Mouse (Mus musculus): ENCODE results near the gene Frrs1l. TPM values are rescaled to one million over a fixed set of nuclear protein-coding genes. Genes with fewer than 3 reads are reported as not detected.

Gene Frrs1l
- 0.11 and 0.17 TPM in 2 replicates for polyA plus RNA-seq (2016; fragmentation: Nextera tagmentation; extraction: Ambion mirVana)

DNA sequence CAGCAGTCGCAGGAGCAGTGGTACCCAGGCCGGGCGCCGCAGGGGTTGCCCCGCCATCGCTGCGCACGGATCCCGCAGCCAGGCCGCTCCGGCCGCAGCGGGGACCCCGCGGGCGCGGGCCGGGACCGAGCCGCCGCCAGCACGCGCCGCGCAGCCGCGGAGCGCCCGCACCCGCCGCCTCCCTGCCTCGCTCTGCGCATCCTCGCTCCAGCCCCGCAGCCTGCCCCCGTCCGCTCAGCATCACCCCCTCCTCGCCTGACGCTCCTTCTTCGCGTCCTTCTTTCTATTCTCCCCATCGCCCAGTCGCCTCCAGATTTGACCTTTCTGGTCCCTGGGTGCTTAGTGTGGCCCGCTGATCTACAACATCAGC, at the start of gene Frrs1l:
Gene Frrs1l (minus strand): TSS at position 177 of the 370 bp plus-strand sequence.
- DNase-seq (ENCODE audit: low spot score) = no peak
- peaks cover 9% of the 10 kb centered on the region for H3K4me1 ChIP-seq
- peak within 1 kb of the TSS; percentile 74 for H3K27ac ChIP-seq
- peaks cover 68% of the 10 kb centered on the region for H3K27me3 ChIP-seq (ENCODE audit: insufficient read depth, poor library complexity, severe bottlenecking)
- H3K9me3 ChIP-seq = no peaks in the 10 kb centered on the region
- peak within 1 kb of the TSS; percentile 80 for H3K4me3 ChIP-seq
- WGBS = under 1% methylated on average over 39 of the region's 44 CpGs
- H3K36me3 ChIP-seq = no peaks in the 10 kb centered on the region

DNA sequence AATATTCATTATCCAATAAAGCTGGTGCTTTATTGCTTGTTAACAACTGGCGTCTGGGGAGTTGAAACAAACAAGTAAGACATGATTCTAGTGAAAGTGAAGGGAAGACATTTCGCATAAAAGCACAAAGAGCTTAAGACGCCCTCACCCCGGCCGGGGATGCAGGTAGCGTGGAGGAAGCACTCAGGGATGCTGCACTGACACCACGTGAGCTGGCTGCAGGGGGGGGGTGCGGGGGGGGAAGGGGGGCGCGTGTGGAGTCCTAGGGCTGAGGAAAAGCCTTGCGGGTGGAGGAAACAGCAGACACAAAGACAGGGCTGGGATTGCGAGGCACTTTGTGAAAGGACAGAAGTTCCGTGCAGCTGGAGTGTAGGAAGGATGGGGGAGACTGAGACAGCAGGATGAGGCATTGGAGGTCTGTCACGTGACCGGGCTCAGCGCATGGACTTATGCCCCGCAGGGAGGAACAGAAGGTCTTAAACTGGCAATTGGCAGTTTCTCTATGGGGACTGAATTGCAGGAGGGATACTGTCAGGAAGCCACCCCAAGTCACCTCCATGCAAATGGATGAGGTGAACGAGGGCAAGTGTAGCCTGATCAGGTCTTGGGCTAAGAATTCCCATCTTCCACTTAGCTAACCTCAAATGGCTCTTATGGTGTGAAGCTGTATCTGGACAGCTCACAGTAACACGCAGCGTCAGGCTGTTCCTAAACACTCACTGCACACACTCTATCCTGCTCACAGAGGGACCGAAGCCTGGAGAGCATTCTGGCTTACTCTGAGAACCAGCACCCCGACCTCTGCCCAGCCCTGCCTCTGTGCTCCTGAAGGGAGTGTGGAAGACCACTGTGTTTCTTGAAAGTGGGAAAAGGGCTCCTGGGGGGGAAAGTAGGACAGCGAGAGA, 49.2 kb upstream of the Frrs1l start:
- Histone ChIP-seq H3K4me3 (peak overlapping the region; percentile 52), H3K27ac (peak overlapping the region; percentile 56; the same call in 1 of the 2 replicates), H3K27me3 (ENCODE audit: insufficient read depth, poor library complexity, severe bottlenecking) (peaks cover 13% of the 10 kb centered on the region; the same call in 1 of the 2 replicates), H3K4me1 (peaks cover 9% of the 10 kb centered on the region; the same call in 1 of the 2 replicates), H3K9me3 (no peaks in the 10 kb centered on the region), H3K36me3 (no peaks in the 10 kb centered on the region)
- 15% methylated on average over 20 of the region's 23 CpGs for WGBS
- no peak for DNase-seq (ENCODE audit: low spot score)

GRCm38 (mm10) chr4:57037554-57037953, 47.4 kb upstream of the Frrs1l start:
- H3K27me3 ChIP-seq (ENCODE audit: insufficient read depth, poor library complexity, severe bottlenecking) = peaks cover 13% of the 10 kb centered on the region; the same call in 1 of the 2 replicates
- H3K9me3 ChIP-seq = no peaks in the 10 kb centered on the region
- H3K4me1 ChIP-seq = peaks cover 9% of the 10 kb centered on the region; the same call in 1 of the 2 replicates
- H3K4me3 ChIP-seq = no peak overlapping the region
- H3K36me3 ChIP-seq = no peaks in the 10 kb centered on the region
- no peak for DNase-seq (ENCODE audit: low spot score)
- no peak overlapping the region for H3K27ac ChIP-seq
- 68% methylated on average over 7 of the region's 7 CpGs for WGBS

GRCm38 (mm10) chr4:57034169-57034568, 44.0 kb upstream of the Frrs1l start:
- Histone ChIP-seq H3K4me3 (no peak overlapping the region), H3K36me3 (no peaks in the 10 kb centered on the region), H3K27ac (no peak overlapping the region), H3K4me1 (peaks cover 1% of the 10 kb centered on the region; the same call in 1 of the 2 replicates), H3K27me3 (ENCODE audit: insufficient read depth, poor library complexity, severe bottlenecking) (peaks cover 13% of the 10 kb centered on the region; the same call in 1 of the 2 replicates), H3K9me3 (no peaks in the 10 kb centered on the region)
- DNase-seq (ENCODE audit: low spot score) = no peak
- 69% methylated on average over 5 of the region's 5 CpGs for WGBS

GRCm38 (mm10) chr4:57031440-57031839, 41.2 kb upstream of the Frrs1l start:
- H3K9me3 ChIP-seq = no peaks in the 10 kb centered on the region
- 74% methylated on average over 4 of the region's 4 CpGs for WGBS

DNA sequence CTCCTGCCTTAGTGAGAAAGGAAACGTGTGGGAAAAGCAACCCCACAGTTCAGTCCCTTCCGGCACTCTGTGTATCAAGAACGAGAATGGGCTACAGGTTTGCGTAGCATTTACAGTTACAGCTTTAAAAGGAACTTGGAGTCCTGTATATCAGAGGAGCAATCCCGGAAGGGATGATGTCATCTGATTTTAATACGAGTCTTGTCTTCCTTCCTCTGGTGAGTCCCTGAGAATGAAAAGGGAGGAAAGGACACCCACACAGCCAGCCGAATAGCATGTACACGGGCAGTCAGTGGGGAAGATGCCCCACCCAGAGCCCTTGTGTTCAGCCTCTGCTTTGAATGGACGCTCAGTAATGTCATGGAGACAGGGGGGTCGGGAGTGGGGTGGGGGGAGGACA, 37.8 kb upstream of the Frrs1l start:
- WGBS = 60% methylated on average over 10 of the region's 10 CpGs
- H3K36me3 ChIP-seq = no peaks in the 10 kb centered on the region
- no peak overlapping the region for H3K4me3 ChIP-seq
- H3K9me3 ChIP-seq = no peaks in the 10 kb centered on the region
- no peaks in the 10 kb centered on the region for H3K27me3 ChIP-seq (ENCODE audit: insufficient read depth, poor library complexity, severe bottlenecking)
- H3K4me1 ChIP-seq = peaks cover 3% of the 10 kb centered on the region; the same call in 1 of the 2 replicates
- no peak overlapping the region for H3K27ac ChIP-seq
- DNase-seq (ENCODE audit: low spot score) = no peak

More at GRCm38 (mm10) chr4:57031440-57031839, 41.2 kb upstream of the Frrs1l start:
- H3K36me3 ChIP-seq = no peaks in the 10 kb centered on the region
- H3K4me3 ChIP-seq = no peak overlapping the region
- no peak for DNase-seq (ENCODE audit: low spot score)
- no peak overlapping the region for H3K27ac ChIP-seq
- H3K4me1 ChIP-seq = no peaks in the 10 kb centered on the region
- H3K27me3 ChIP-seq (ENCODE audit: insufficient read depth, poor library complexity, severe bottlenecking) = no peaks in the 10 kb centered on the region

- H3K4me3 ChIP-seq = no peak overlapping the region
- 76% methylated on average over 3 of the region's 3 CpGs for WGBS
- no peaks in the 10 kb centered on the region for H3K9me3 ChIP-seq
- H3K27ac ChIP-seq = no peak overlapping the region
- no peaks in the 10 kb centered on the region for H3K36me3 ChIP-seq
- no peaks in the 10 kb centered on the region for H3K27me3 ChIP-seq (ENCODE audit: insufficient read depth, poor library complexity, severe bottlenecking)
- peaks cover 3% of the 10 kb centered on the region; the same call in 1 of the 2 replicates for H3K4me1 ChIP-seq
- no peak for DNase-seq (ENCODE audit: low spot score)
Observed at GRCm38 (mm10) chr4:57023527-57023926, 33.3 kb upstream of the Frrs1l start.

DNA sequence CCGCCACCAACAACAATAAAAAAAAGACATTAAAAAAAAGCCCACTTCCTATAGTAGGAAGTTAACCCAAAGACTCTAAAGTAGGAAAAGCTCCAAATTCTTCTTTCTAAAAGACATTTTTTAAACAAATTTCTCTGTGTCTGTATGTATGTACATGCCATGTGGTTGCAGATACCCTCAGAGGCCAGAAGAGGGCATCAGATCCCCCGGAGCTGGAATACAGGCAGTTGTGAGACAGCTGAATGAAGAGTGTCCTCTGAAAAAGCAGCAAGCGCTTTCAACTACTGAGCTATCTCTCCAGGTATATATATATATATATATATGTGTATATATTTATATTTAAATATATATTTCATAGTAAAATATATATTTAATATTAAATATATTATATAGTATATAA, 31.1 kb upstream of the Frrs1l start:
- Histone ChIP-seq H3K9me3 (no peaks in the 10 kb centered on the region), H3K4me3 (no peak overlapping the region), H3K36me3 (no peaks in the 10 kb centered on the region), H3K27ac (no peak overlapping the region), H3K4me1 (peaks cover 9% of the 10 kb centered on the region; the same call in 1 of the 2 replicates), H3K27me3 (ENCODE audit: insufficient read depth, poor library complexity, severe bottlenecking) (peaks cover 6% of the 10 kb centered on the region; the same call in 1 of the 2 replicates)
- WGBS = 78% methylated on average over 3 of the region's 3 CpGs
- no peak for DNase-seq (ENCODE audit: low spot score)

DNA sequence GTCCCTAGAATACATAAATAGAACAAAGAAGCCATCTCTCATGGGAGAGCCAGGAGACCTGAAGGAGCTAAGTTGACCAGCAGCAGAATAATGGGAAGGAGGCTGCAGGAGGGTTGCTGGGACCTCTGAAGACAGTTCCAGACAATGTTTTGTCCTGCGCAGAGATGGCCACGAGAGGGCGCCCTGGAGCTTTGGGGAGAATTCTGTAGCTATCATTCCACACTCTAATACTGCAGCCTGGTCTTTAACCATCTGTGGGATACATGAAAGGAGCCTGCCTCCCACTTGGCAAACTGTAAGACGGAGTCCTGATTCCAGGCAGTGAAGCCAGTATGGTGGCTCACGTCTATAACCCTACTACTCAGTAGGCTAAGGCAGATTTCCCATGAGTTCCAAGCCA, 27.0 kb upstream of the Frrs1l start:
- peak; percentile 88 for DNase-seq (ENCODE audit: low spot score)
- Histone ChIP-seq H3K36me3 (no peaks in the 10 kb centered on the region), H3K27ac (no peak overlapping the region), H3K9me3 (no peaks in the 10 kb centered on the region), H3K4me3 (no peak overlapping the region), H3K27me3 (ENCODE audit: insufficient read depth, poor library complexity, severe bottlenecking) (peaks cover 31% of the 10 kb centered on the region; the same call in 1 of the 2 replicates), H3K4me1 (0 out of 2 replicates have a peak, but pooled peaks cover 6% of the 10 kb centered on the region)
- 30% methylated on average over 5 of the region's 5 CpGs for WGBS

GRCm38 (mm10) chr4:57016366-57017171, 26.4 kb upstream of the Frrs1l start:
- no peak for DNase-seq (ENCODE audit: low spot score)
- Histone ChIP-seq H3K27ac (no peak overlapping the region; the same call in 1 of the 2 replicates), H3K27me3 (ENCODE audit: insufficient read depth, poor library complexity, severe bottlenecking) (peaks cover 34% of the 10 kb centered on the region), H3K36me3 (no peaks in the 10 kb centered on the region), H3K4me3 (no peak overlapping the region), H3K4me1 (0 out of 2 replicates have a peak, but pooled peaks cover 6% of the 10 kb centered on the region), H3K9me3 (no peaks in the 10 kb centered on the region)
- 34% methylated on average over 18 of the region's 18 CpGs for WGBS

GRCm38 (mm10) chr4:57015032-57015431, 24.8 kb upstream of the Frrs1l start:
- peaks cover 18% of the 10 kb centered on the region; the same call in 1 of the 2 replicates for H3K4me1 ChIP-seq
- H3K4me3 ChIP-seq = no peak overlapping the region
- no peak for DNase-seq (ENCODE audit: low spot score)
- no peaks in the 10 kb centered on the region for H3K36me3 ChIP-seq
- no peak overlapping the region for H3K27ac ChIP-seq
- whole genome bisulfite sequencing = 86% methylated on average over 5 of the region's 5 CpGs
- H3K27me3 ChIP-seq (ENCODE audit: insufficient read depth, poor library complexity, severe bottlenecking) = peaks cover 49% of the 10 kb centered on the region
- no peaks in the 10 kb centered on the region for H3K9me3 ChIP-seq

GRCm38 (mm10) chr4:57011454-57012046, 21.4 kb upstream of the Frrs1l start:
- Histone ChIP-seq H3K9me3 (no peaks in the 10 kb centered on the region), H3K27ac (no peak overlapping the region), H3K27me3 (ENCODE audit: insufficient read depth, poor library complexity, severe bottlenecking) (peaks cover 62% of the 10 kb centered on the region), H3K4me1 (peaks cover 14% of the 10 kb centered on the region; the same call in 1 of the 2 replicates), H3K4me3 (no peak overlapping the region), H3K36me3 (no peaks in the 10 kb centered on the region)
- no peak for DNase-seq (ENCODE audit: low spot score)
- 53% methylated on average over 8 of the region's 8 CpGs for WGBS

Data from heart, embryonic 10.5 days (tissue).